Mouse (Mus musculus): ENCODE data around the gene Syne3. TPM values are rescaled to one million over a fixed set of nuclear protein-coding genes. Genes with fewer than 3 reads are reported as not detected.

The Syne3 gene
- polyA plus RNA-seq, 1 experiment from 2014 or later: 0.25 TPM

GRCm38 (mm10) chr12:104969177-104969576 is 40.4 kb downstream of the Syne3 start:
- H3K36me3 ChIP-seq: no peaks in the 10 kb centered on the region
- H3K4me1 ChIP-seq: peaks cover 32% of the 10 kb centered on the region
- H3K9me3 ChIP-seq (replicated peaks): no peaks in the 10 kb centered on the region
- WGBS: 91% methylated on average over 9 of the region's 9 CpGs
- no peak overlapping the region for H3K4me3 ChIP-seq
- H3K27ac ChIP-seq: no peak overlapping the region
- H3K27me3 ChIP-seq (ENCODE audit: low read depth, poor library complexity, severe bottlenecking): no peaks in the 10 kb centered on the region
- no peak for DNase-seq (ENCODE audit: low spot score)

GRCm38 (mm10) chr12:104964953-104965911 is 44.4 kb downstream of the Syne3 start:
- Histone ChIP-seq H3K4me3 (no peak overlapping the region), H3K9me3 (replicated peaks) (no peaks in the 10 kb centered on the region), H3K36me3 (no peaks in the 10 kb centered on the region), H3K27me3 (ENCODE audit: low read depth, poor library complexity, severe bottlenecking) (no peaks in the 10 kb centered on the region), H3K4me1 (peaks cover 54% of the 10 kb centered on the region), H3K27ac (peak overlapping the region; percentile 79)
- peak; percentile 68 for DNase-seq (ENCODE audit: low spot score)
- 37% methylated on average over 7 of the region's 7 CpGs for WGBS

- no peaks in the 10 kb centered on the region for H3K27me3 ChIP-seq (ENCODE audit: low read depth, poor library complexity, severe bottlenecking)
- no peak for DNase-seq (ENCODE audit: low spot score)
- no peaks in the 10 kb centered on the region for H3K9me3 ChIP-seq (replicated peaks)
- H3K36me3 ChIP-seq: no peaks in the 10 kb centered on the region
- no peak overlapping the region for H3K27ac ChIP-seq
- no peak overlapping the region for H3K4me3 ChIP-seq
- H3K4me1 ChIP-seq: peaks cover 34% of the 10 kb centered on the region
Observed at GRCm38 (mm10) chr12:104960421-104960820, 49.2 kb downstream of the Syne3 start.

GRCm38 (mm10) chr12:104959966-104960365 is 49.6 kb downstream of the Syne3 start:
- no peak overlapping the region for H3K27ac ChIP-seq
- 66% methylated on average over 9 of the region's 9 CpGs for WGBS
- H3K4me1 ChIP-seq: peaks cover 30% of the 10 kb centered on the region
- no peaks in the 10 kb centered on the region for H3K9me3 ChIP-seq (replicated peaks)
- DNase-seq (ENCODE audit: low spot score): no peak
- H3K36me3 ChIP-seq: no peaks in the 10 kb centered on the region
- H3K4me3 ChIP-seq: no peak overlapping the region
- H3K27me3 ChIP-seq (ENCODE audit: low read depth, poor library complexity, severe bottlenecking): no peaks in the 10 kb centered on the region

- Histone ChIP-seq H3K9me3 (replicated peaks) (no peaks in the 10 kb centered on the region), H3K36me3 (no peaks in the 10 kb centered on the region), H3K27ac (no peak overlapping the region), H3K4me3 (no peak overlapping the region), H3K27me3 (ENCODE audit: low read depth, poor library complexity, severe bottlenecking) (no peaks in the 10 kb centered on the region), H3K4me1 (peaks cover 16% of the 10 kb centered on the region)
- 84% methylated on average over 11 of the region's 11 CpGs for WGBS
- DNase-seq (ENCODE audit: low spot score): no peak
Observed at GRCm38 (mm10) chr12:104958263-104958662, 51.3 kb downstream of the Syne3 start.

- WGBS: 97% methylated on average over 1 of the region's 1 CpGs
Observed at GRCm38 (mm10) chr12:104957165-104957564, 52.4 kb downstream of the Syne3 start.

GRCm38 (mm10) chr12:104956406-104956805 is 53.2 kb downstream of the Syne3 start:
- WGBS: 82% methylated on average over 6 of the region's 6 CpGs
- H3K27me3 ChIP-seq (ENCODE audit: low read depth, poor library complexity, severe bottlenecking): no peaks in the 10 kb centered on the region
- no peaks in the 10 kb centered on the region for H3K36me3 ChIP-seq
- DNase-seq (ENCODE audit: low spot score): no peak
- H3K9me3 ChIP-seq (replicated peaks): no peaks in the 10 kb centered on the region
- H3K27ac ChIP-seq: no peak overlapping the region
- no peak overlapping the region for H3K4me3 ChIP-seq
- H3K4me1 ChIP-seq: peaks cover 9% of the 10 kb centered on the region

More at GRCm38 (mm10) chr12:104957165-104957564, 52.4 kb downstream of the Syne3 start:
- Histone ChIP-seq H3K4me1 (peaks cover 11% of the 10 kb centered on the region), H3K9me3 (replicated peaks) (no peaks in the 10 kb centered on the region), H3K27ac (no peak overlapping the region), H3K36me3 (no peaks in the 10 kb centered on the region), H3K27me3 (ENCODE audit: low read depth, poor library complexity, severe bottlenecking) (no peaks in the 10 kb centered on the region), H3K4me3 (no peak overlapping the region)
- DNase-seq (ENCODE audit: low spot score): no peak

GRCm38 (mm10) chr12:104955003-104955800 is 54.4 kb downstream of the Syne3 start:
- no peaks in the 10 kb centered on the region for H3K36me3 ChIP-seq
- DNase-seq (ENCODE audit: low spot score): no peak
- peaks cover 9% of the 10 kb centered on the region for H3K4me1 ChIP-seq
- H3K9me3 ChIP-seq (replicated peaks): no peaks in the 10 kb centered on the region
- 71% methylated on average over 17 of the region's 17 CpGs for WGBS
- no peak overlapping the region for H3K4me3 ChIP-seq
- H3K27me3 ChIP-seq (ENCODE audit: low read depth, poor library complexity, severe bottlenecking): no peaks in the 10 kb centered on the region
- no peak overlapping the region for H3K27ac ChIP-seq

- H3K27ac ChIP-seq: no peak overlapping the region
- no peaks in the 10 kb centered on the region for H3K36me3 ChIP-seq
- H3K27me3 ChIP-seq (ENCODE audit: low read depth, poor library complexity, severe bottlenecking): no peaks in the 10 kb centered on the region
- H3K4me3 ChIP-seq: no peak overlapping the region
- WGBS: 19% methylated on average over 4 of the region's 4 CpGs
- H3K9me3 ChIP-seq (replicated peaks): no peaks in the 10 kb centered on the region
- peaks cover 9% of the 10 kb centered on the region for H3K4me1 ChIP-seq
- DNase-seq (ENCODE audit: low spot score): peak; percentile 74
Observed at GRCm38 (mm10) chr12:104953941-104954340, 55.7 kb downstream of the Syne3 start.

- no peaks in the 10 kb centered on the region for H3K27me3 ChIP-seq (ENCODE audit: low read depth, poor library complexity, severe bottlenecking)
- 21% methylated on average over 5 of the region's 5 CpGs for WGBS
Observed at GRCm38 (mm10) chr12:104952458-104952857, 57.2 kb downstream of the Syne3 start.

GRCm38 (mm10) chr12:104947911-104948310 is 61.7 kb downstream of the Syne3 start:
- no peak overlapping the region for H3K27ac ChIP-seq
- H3K36me3 ChIP-seq: no peaks in the 10 kb centered on the region
- no peaks in the 10 kb centered on the region for H3K27me3 ChIP-seq (ENCODE audit: low read depth, poor library complexity, severe bottlenecking)
- no peak overlapping the region for H3K4me3 ChIP-seq
- 71% methylated on average over 2 of the region's 2 CpGs for WGBS
- DNase-seq (ENCODE audit: low spot score): no peak
- H3K9me3 ChIP-seq (replicated peaks): peaks cover 4% of the 10 kb centered on the region; the same call in 1 of the 2 replicates
- H3K4me1 ChIP-seq: peaks cover 5% of the 10 kb centered on the region; the same call in 1 of the 2 replicates

More at GRCm38 (mm10) chr12:104952458-104952857, 57.2 kb downstream of the Syne3 start:
- 0 out of 2 replicates have a peak overlapping the region, but pooled peaks have one; percentile 26 for H3K27ac ChIP-seq
- H3K36me3 ChIP-seq: no peaks in the 10 kb centered on the region
- DNase-seq (ENCODE audit: low spot score): peak; percentile 92
- no peak overlapping the region for H3K4me3 ChIP-seq
- peaks cover 9% of the 10 kb centered on the region; the same call in 1 of the 2 replicates for H3K4me1 ChIP-seq
- H3K9me3 ChIP-seq (replicated peaks): no peaks in the 10 kb centered on the region

- 90% methylated on average over 6 of the region's 6 CpGs for WGBS
- no peaks in the 10 kb centered on the region for H3K4me1 ChIP-seq
- no peak overlapping the region for H3K27ac ChIP-seq
- no peak overlapping the region for H3K4me3 ChIP-seq
- H3K36me3 ChIP-seq: no peaks in the 10 kb centered on the region
- no peak for DNase-seq (ENCODE audit: low spot score)
- no peaks in the 10 kb centered on the region; the same call in 1 of the 2 replicates for H3K27me3 ChIP-seq (ENCODE audit: low read depth, poor library complexity, severe bottlenecking)
- H3K9me3 ChIP-seq (replicated peaks): peaks cover 4% of the 10 kb centered on the region; the same call in 1 of the 2 replicates
Observed at GRCm38 (mm10) chr12:104946231-104946630, 63.4 kb downstream of the Syne3 start.

Measured in limb, embryonic 10.5 days (tissue).